Mouse (Mus musculus): ENCODE results near the gene Ccdc162. TPM values are rescaled to one million over a fixed set of nuclear protein-coding genes. Genes with fewer than 3 reads are reported as not detected.
A peak's percentile ranks its signal among the peaks of the same experiment; 100 is the strongest.

Ccdc162 gene
- total RNA-seq, 1 experiment: 0.40 TPM

- H3K9ac ChIP-seq (ENCODE audit: insufficient read depth, low read depth, low read length, poor library complexity, severe bottlenecking): no peak overlapping the region
- peaks cover 4 to 9% of the 10 kb centered on the region in 2 experiments; a peak in 1 of 4 replicates for H3K4me1 ChIP-seq (ENCODE audit: control insufficient read depth in 2 of 2, insufficient read depth in 2 of 2, low read length in 2 of 2, poor library complexity in 1 of 2)
- DNase-seq (ENCODE audit: low read depth, low spot score): no peak
- H3K27ac ChIP-seq (ENCODE audit: insufficient read depth, low read depth, low read length, poor library complexity, severe bottlenecking): no peak overlapping the region
- H3K36me3 ChIP-seq (ENCODE audit: control insufficient read depth, insufficient read depth, low read length, poor library complexity, severe bottlenecking): peaks cover 23% of the 10 kb centered on the region
- TF ChIP-seq ZC3H11A (IDR thresholded peaks at IDR 0.05; ENCODE audit: borderline replicate concordance, low read depth, low read length) (no peak), HCFC1 (IDR thresholded peaks at IDR 0.05; ENCODE audit: borderline replicate concordance, insufficient read depth, low read length) (no peak), ZNF384 (IDR thresholded peaks at IDR 0.05; ENCODE audit: low read depth, low read length) (no peak)
- peak overlapping the region in 1 of 2 experiments; percentile 78; a peak in 1 of 4 replicates for H3K4me3 ChIP-seq (ENCODE audit: insufficient read depth in 1 of 2, low read depth in 1 of 2, low read length in 2 of 2, poor library complexity in 1 of 2, severe bottlenecking in 1 of 2)
- H3K9me3 ChIP-seq (ENCODE audit: control insufficient read depth, insufficient read depth, low read depth, low read length): no peaks in the 10 kb centered on the region
- in situ Hi-C loops (cut with MboI; ENCODE audit: low sequenced_read_pairs in 2 of 2, unreplicated experiment in 2 of 2): no loop called here
Observed at GRCm38 (mm10) chr10:41491111-41491510, 225.3 kb downstream of the Ccdc162 start.

DNA sequence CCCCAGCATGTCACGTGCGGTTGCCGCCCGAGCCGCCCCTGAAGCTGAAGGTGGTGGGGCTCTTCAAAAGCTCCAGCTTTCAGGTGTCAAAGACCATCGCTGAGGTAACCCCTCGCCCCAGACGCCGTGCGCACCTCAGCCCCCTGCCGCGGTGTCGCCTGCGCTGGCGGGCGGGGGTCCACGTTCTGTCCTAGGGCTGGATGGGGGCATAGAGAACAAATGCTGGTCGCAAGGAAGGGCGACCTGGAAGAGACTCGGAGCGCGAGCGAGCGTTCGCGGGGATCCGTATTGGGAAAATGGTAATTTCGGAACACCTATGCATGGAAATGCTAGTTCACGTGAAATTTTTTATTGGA, 225.9 kb downstream of the Ccdc162 start:
- H3K9ac ChIP-seq (ENCODE audit: insufficient read depth, low read depth, low read length, poor library complexity, severe bottlenecking): peak overlapping the region; percentile 38
- H3K9me3 ChIP-seq (ENCODE audit: control insufficient read depth, insufficient read depth, low read depth, low read length): no peaks in the 10 kb centered on the region
- H3K36me3 ChIP-seq (ENCODE audit: control insufficient read depth, insufficient read depth, low read length, poor library complexity, severe bottlenecking): peaks cover 29% of the 10 kb centered on the region
- peaks cover 4 to 9% of the 10 kb centered on the region in 2 experiments; a peak in 1 of 4 replicates for H3K4me1 ChIP-seq (ENCODE audit: control insufficient read depth in 2 of 2, insufficient read depth in 2 of 2, low read length in 2 of 2, poor library complexity in 1 of 2)
- DNase-seq (ENCODE audit: low read depth, low spot score): no peak
- H3K27ac ChIP-seq (ENCODE audit: insufficient read depth, low read depth, low read length, poor library complexity, severe bottlenecking): no peak overlapping the region
- H3K4me3 ChIP-seq (ENCODE audit: insufficient read depth in 1 of 2, low read depth in 1 of 2, low read length in 2 of 2, poor library complexity in 1 of 2, severe bottlenecking in 1 of 2): peak overlapping the region; percentile 74 to 78
- TF ChIP-seq ZNF384 (IDR thresholded peaks at IDR 0.05; ENCODE audit: low read depth, low read length) (no peak), HCFC1 (IDR thresholded peaks at IDR 0.05; ENCODE audit: borderline replicate concordance, insufficient read depth, low read length) (no peak)
- in situ Hi-C loops (cut with MboI; ENCODE audit: low sequenced_read_pairs in 2 of 2, unreplicated experiment in 2 of 2): no loop called here

GRCm38 (mm10) chr10:41489708-41490517, 226.5 kb downstream of the Ccdc162 start, which contains the start of the genes Smpd2 and Ppil6:
Gene Smpd2, minus strand, starts transcription at chr10:41490369.
Gene Ppil6, plus strand, starts transcription at chr10:41490439.
- Histone ChIP-seq H3K4me1 (ENCODE audit: control insufficient read depth in 2 of 2, insufficient read depth in 2 of 2, low read length in 2 of 2, poor library complexity in 1 of 2) (peaks cover 4 to 9% of the 10 kb centered on the region in 2 experiments; a peak in 1 of 4 replicates), H3K36me3 (ENCODE audit: control insufficient read depth, insufficient read depth, low read length, poor library complexity, severe bottlenecking) (peaks cover 29% of the 10 kb centered on the region), H3K9me3 (ENCODE audit: control insufficient read depth, insufficient read depth, low read depth, low read length) (no peaks in the 10 kb centered on the region), H3K27ac (ENCODE audit: insufficient read depth, low read depth, low read length, poor library complexity, severe bottlenecking) (no peak within 1 kb of the TSS), H3K9ac (ENCODE audit: insufficient read depth, low read depth, low read length, poor library complexity, severe bottlenecking) (peak within 1 kb of the TSS; percentile 77), H3K4me3 (ENCODE audit: insufficient read depth in 1 of 2, low read depth in 1 of 2, low read length in 2 of 2, poor library complexity in 1 of 2, severe bottlenecking in 1 of 2) (peak within 1 kb of the TSS; percentile 74 to 78)
- TF ChIP-seq ZNF384 (IDR thresholded peaks at IDR 0.05; ENCODE audit: low read depth, low read length) (no peak), ZC3H11A (IDR thresholded peaks at IDR 0.05; ENCODE audit: borderline replicate concordance, low read depth, low read length) (no peak), HCFC1 (IDR thresholded peaks at IDR 0.05; ENCODE audit: borderline replicate concordance, insufficient read depth, low read length) (no peak), MAFK (IDR thresholded peaks at IDR 0.05; ENCODE audit: insufficient read depth, low read depth, low read length) (no peak)
- DNase-seq (ENCODE audit: low read depth, low spot score): peak; percentile 89
- in situ Hi-C loops (cut with MboI; ENCODE audit: low sequenced_read_pairs in 2 of 2, unreplicated experiment in 2 of 2): no loop called here

DNA sequence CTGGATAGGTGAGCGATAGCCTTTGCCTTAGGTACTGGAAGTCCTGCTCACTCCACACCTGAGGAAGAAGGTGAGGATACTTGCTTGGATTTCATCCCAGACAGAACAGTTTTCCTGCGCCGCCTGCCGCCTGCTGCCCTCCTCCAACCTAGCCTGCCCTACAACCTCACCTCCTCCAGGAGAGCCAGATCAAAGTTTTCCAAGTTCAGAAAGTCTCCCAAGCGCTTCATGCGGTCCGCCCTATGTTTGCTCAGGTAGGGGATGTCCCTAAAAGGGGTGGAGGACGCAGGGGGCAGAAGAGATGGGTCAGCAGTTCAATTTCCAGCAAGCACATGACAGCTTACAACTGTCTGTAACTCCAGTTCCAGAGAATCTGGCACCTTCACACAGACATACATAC, 227.1 kb downstream of the Ccdc162 start:
- Histone ChIP-seq H3K27ac (ENCODE audit: insufficient read depth, low read depth, low read length, poor library complexity, severe bottlenecking) (no peak overlapping the region), H3K9me3 (ENCODE audit: control insufficient read depth, insufficient read depth, low read depth, low read length) (no peaks in the 10 kb centered on the region), H3K4me1 (ENCODE audit: control insufficient read depth in 2 of 2, insufficient read depth in 2 of 2, low read length in 2 of 2, poor library complexity in 1 of 2) (peaks cover 4 to 9% of the 10 kb centered on the region in 2 experiments; a peak in 1 of 4 replicates), H3K4me3 (ENCODE audit: insufficient read depth in 1 of 2, low read depth in 1 of 2, low read length in 2 of 2, poor library complexity in 1 of 2, severe bottlenecking in 1 of 2) (peak overlapping the region; percentile 74 to 78), H3K9ac (ENCODE audit: insufficient read depth, low read depth, low read length, poor library complexity, severe bottlenecking) (peak overlapping the region; percentile 77), H3K36me3 (ENCODE audit: control insufficient read depth, insufficient read depth, low read length, poor library complexity, severe bottlenecking) (peaks cover 30% of the 10 kb centered on the region)
- in situ Hi-C loops (cut with MboI; ENCODE audit: low sequenced_read_pairs in 2 of 2, unreplicated experiment in 2 of 2): no loop called here
- no peak for TF ChIP-seq CHD2 (IDR thresholded peaks at IDR 0.05; ENCODE audit: low read depth, low read length)
- no peak for TF ChIP-seq ZNF384 (IDR thresholded peaks at IDR 0.05; ENCODE audit: low read depth, low read length)
- TF ChIP-seq HCFC1 (IDR thresholded peaks at IDR 0.05; ENCODE audit: borderline replicate concordance, insufficient read depth, low read length): no peak
- TF ChIP-seq ZC3H11A (IDR thresholded peaks at IDR 0.05; ENCODE audit: borderline replicate concordance, low read depth, low read length): no peak
- TF ChIP-seq MAFK (IDR thresholded peaks at IDR 0.05; ENCODE audit: insufficient read depth, low read depth, low read length): no peak
- DNase-seq (ENCODE audit: low read depth, low spot score): no peak

All from ES-E14 (cell line).